Mouse (Mus musculus): ENCODE measurements around the gene Abca13. TPM values are rescaled to one million over a fixed set of nuclear protein-coding genes. Genes with fewer than 3 reads are reported as not detected.
A peak's percentile ranks its signal among the peaks of the same experiment; 100 is the strongest.

Gene Abca13
- polyA plus RNA-seq, 2 experiments: 0.10 to 0.11 TPM

DNA sequence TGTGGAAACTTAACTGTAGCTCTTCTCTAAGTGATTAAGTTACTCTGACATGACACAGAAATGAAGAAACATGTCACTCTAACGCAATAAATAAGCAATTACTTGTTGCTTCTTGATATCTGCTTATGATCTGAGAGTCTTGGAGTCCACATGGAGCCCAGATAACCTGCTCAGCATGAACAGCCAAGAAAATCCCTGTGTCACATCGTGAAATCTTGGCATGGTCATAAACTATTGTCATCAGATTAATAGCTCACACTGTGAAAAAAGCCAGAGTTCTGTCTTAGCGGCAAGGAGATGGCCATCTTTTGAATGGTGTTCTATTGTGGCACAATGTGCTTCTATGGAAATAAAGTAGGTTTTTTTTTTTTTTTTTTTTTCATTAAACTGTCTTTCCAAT lies 336.8 kb downstream of the Abca13 start:
- Histone ChIP-seq H3K4me2 (ENCODE audit: low read depth) (no peak overlapping the region), H3K36me3 (replicated peaks; ENCODE audit: control insufficient read depth, insufficient read depth, low read depth) (no peaks in the 10 kb centered on the region), H3K9ac (replicated peaks) (no peak overlapping the region), H3K4me1 (replicated peaks; ENCODE audit: control insufficient read depth in 2 of 2, insufficient read depth in 2 of 2, low read length in 1 of 2) (no peaks in the 10 kb centered on the region), H3K27ac (no peak overlapping the region), H3K4me3 (ENCODE audit: insufficient read depth in 1 of 2, low read depth in 2 of 2, low read length in 2 of 2) (no peak overlapping the region), H3K9me3 (ENCODE audit: control insufficient read depth, low read length) (no peaks in the 10 kb centered on the region), H3K27me3 (ENCODE audit: control insufficient read depth, insufficient read depth, low read length) (no peaks in the 10 kb centered on the region)
- DNase-seq (ENCODE audit: low read depth in 3 of 3, low spot score in 3 of 3) (no peak), ATAC-seq (ENCODE audit: insufficient read depth) (no peak)
- 53% methylated on average over 3 of the region's 3 CpGs for WGBS (ENCODE audit: insufficient replicate concordance)
- TF ChIP-seq EP300 (IDR thresholded peaks at IDR 0.05; ENCODE audit: low read depth): no peak
- TF ChIP-seq CTCF (IDR thresholded peaks at IDR 0.05; ENCODE audit: low read depth): no peak

DNA sequence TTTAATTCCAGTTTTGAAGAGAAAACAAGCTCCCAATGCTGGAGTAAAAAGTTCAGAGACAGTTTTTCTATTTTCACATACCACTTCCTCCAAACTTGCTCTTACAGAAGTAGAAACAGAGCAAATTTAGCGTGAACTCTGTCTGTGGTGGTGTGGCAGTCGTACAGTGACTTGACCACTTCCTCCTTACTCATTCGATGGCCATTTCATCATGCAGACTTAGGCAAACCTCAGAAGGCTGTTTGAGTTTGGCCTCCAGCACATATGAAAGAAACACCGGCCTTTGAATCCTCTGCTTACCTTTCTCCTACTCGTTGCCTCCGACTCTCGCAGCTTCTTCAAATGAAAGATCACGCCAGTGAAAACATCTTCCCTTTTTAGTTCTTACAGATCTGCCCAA lies 340.0 kb downstream of the Abca13 start:
- no peaks in the 10 kb centered on the region for H3K4me1 ChIP-seq (replicated peaks; ENCODE audit: control insufficient read depth in 2 of 2, insufficient read depth in 2 of 2, low read length in 1 of 2)
- no peak overlapping the region for H3K9ac ChIP-seq (replicated peaks)
- 16% methylated on average over 8 of the region's 8 CpGs for WGBS (ENCODE audit: insufficient replicate concordance)
- H3K27ac ChIP-seq: no peak overlapping the region
- H3K9me3 ChIP-seq (ENCODE audit: control insufficient read depth, low read length): no peaks in the 10 kb centered on the region
- H3K4me2 ChIP-seq (ENCODE audit: low read depth): no peak overlapping the region
- no peak overlapping the region for H3K4me3 ChIP-seq (ENCODE audit: insufficient read depth in 1 of 2, low read depth in 2 of 2, low read length in 2 of 2)
- ATAC-seq (ENCODE audit: insufficient read depth) (no peak), DNase-seq (ENCODE audit: low read depth in 3 of 3, low spot score in 3 of 3) (peak in 1 of 3 experiments; percentile 5)
- H3K27me3 ChIP-seq (ENCODE audit: control insufficient read depth, insufficient read depth, low read length): no peaks in the 10 kb centered on the region
- no peaks in the 10 kb centered on the region for H3K36me3 ChIP-seq (replicated peaks; ENCODE audit: control insufficient read depth, insufficient read depth, low read depth)
- TF ChIP-seq EP300 (IDR thresholded peaks at IDR 0.05; ENCODE audit: low read depth) (no peak), CTCF (IDR thresholded peaks at IDR 0.05; ENCODE audit: low read depth) (no peak)

GRCm38 (mm10) chr11:9533189-9533588 lies 341.4 kb downstream of the Abca13 start:
- Histone ChIP-seq H3K9me3 (ENCODE audit: control insufficient read depth, low read length) (no peaks in the 10 kb centered on the region), H3K9ac (replicated peaks) (no peak overlapping the region), H3K27me3 (ENCODE audit: control insufficient read depth, insufficient read depth, low read length) (no peaks in the 10 kb centered on the region), H3K4me2 (ENCODE audit: low read depth) (no peak overlapping the region), H3K4me3 (ENCODE audit: insufficient read depth in 1 of 2, low read depth in 2 of 2, low read length in 2 of 2) (no peak overlapping the region), H3K36me3 (replicated peaks; ENCODE audit: control insufficient read depth, insufficient read depth, low read depth) (no peaks in the 10 kb centered on the region), H3K4me1 (replicated peaks; ENCODE audit: control insufficient read depth in 2 of 2, insufficient read depth in 2 of 2, low read length in 1 of 2) (no peaks in the 10 kb centered on the region), H3K27ac (no peak overlapping the region)
- 25% methylated on average over 1 of the region's 1 CpGs for WGBS (ENCODE audit: insufficient replicate concordance)
- DNase-seq (ENCODE audit: low read depth in 3 of 3, low spot score in 3 of 3) (no peak), ATAC-seq (ENCODE audit: insufficient read depth) (no peak)
- TF ChIP-seq CTCF (IDR thresholded peaks at IDR 0.05; ENCODE audit: low read depth) (no peak), EP300 (IDR thresholded peaks at IDR 0.05; ENCODE audit: low read depth) (no peak)

DNA sequence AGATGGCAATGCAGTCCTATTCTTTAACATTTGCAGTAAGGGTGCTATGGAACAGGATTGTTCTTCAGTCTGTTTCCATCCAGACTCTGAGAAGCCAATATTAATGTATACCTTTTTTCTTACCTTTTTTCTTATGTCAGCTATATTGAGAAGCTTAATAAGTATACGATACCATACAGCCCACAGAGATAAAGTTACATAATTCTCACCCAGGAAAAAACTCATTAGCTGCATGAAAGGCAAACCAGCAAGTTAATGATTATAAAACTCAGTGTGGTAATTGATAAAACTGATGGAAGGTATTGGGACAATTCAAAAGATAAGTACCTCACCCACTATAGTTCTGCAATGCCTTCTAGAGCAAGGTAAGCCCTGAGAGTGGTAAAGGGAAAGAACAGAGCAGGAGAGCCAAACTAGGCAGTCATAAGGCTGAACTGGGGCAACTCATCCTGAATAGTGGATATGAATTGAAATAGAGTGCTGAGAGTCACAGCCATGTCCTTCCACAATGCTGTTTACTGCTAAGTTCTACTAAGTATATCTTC lies 342.0 kb downstream of the Abca13 start:
- TF ChIP-seq EP300 (IDR thresholded peaks at IDR 0.05; ENCODE audit: low read depth): no peak
- no peak for TF ChIP-seq CTCF (IDR thresholded peaks at IDR 0.05; ENCODE audit: low read depth)
- no peak overlapping the region for H3K4me2 ChIP-seq (ENCODE audit: low read depth)
- H3K4me1 ChIP-seq (replicated peaks; ENCODE audit: control insufficient read depth in 2 of 2, insufficient read depth in 2 of 2, low read length in 1 of 2): no peaks in the 10 kb centered on the region
- ATAC-seq (ENCODE audit: insufficient read depth): no peak
- no peak overlapping the region for H3K4me3 ChIP-seq (ENCODE audit: insufficient read depth in 1 of 2, low read depth in 2 of 2, low read length in 2 of 2)
- no peaks in the 10 kb centered on the region for H3K9me3 ChIP-seq (ENCODE audit: control insufficient read depth, low read length)
- H3K27ac ChIP-seq: no peak overlapping the region
- H3K27me3 ChIP-seq (ENCODE audit: control insufficient read depth, insufficient read depth, low read length): no peaks in the 10 kb centered on the region
- DNase-seq (ENCODE audit: low read depth in 3 of 3, low spot score in 3 of 3): no peak
- no peak overlapping the region for H3K9ac ChIP-seq (replicated peaks)
- no peaks in the 10 kb centered on the region for H3K36me3 ChIP-seq (replicated peaks; ENCODE audit: control insufficient read depth, insufficient read depth, low read depth)
- 46% methylated on average over 1 of the region's 1 CpGs for WGBS (ENCODE audit: insufficient replicate concordance)

DNA sequence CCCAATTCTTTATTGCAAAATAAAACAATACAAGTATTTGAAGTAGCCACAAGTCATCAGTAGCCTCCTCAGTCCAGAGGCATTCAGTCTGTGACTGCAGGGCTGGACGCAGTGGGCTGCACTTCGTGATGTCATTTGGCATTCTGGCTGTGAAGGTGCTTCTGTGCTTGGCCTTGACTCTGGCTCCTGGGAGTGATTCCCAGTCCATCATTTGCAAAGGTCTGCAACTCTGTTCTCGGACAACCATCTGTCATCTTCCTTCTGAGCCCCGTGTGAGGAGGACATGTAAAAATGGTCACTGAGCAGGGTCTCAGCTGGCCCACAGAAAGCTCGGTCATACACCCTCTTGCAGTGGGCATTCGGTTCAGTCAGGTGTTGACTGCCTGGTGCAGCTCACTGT lies 345.1 kb downstream of the Abca13 start:
- Histone ChIP-seq H3K4me1 (replicated peaks; ENCODE audit: control insufficient read depth in 2 of 2, insufficient read depth in 2 of 2, low read length in 1 of 2) (no peaks in the 10 kb centered on the region), H3K27ac (no peak overlapping the region), H3K27me3 (ENCODE audit: control insufficient read depth, insufficient read depth, low read length) (no peaks in the 10 kb centered on the region), H3K4me3 (ENCODE audit: insufficient read depth in 1 of 2, low read depth in 2 of 2, low read length in 2 of 2) (no peak overlapping the region), H3K9ac (replicated peaks) (no peak overlapping the region), H3K36me3 (replicated peaks; ENCODE audit: control insufficient read depth, insufficient read depth, low read depth) (no peaks in the 10 kb centered on the region), H3K4me2 (ENCODE audit: low read depth) (no peak overlapping the region), H3K9me3 (ENCODE audit: control insufficient read depth, low read length) (no peaks in the 10 kb centered on the region)
- 57% methylated on average over 6 of the region's 6 CpGs for WGBS (ENCODE audit: insufficient replicate concordance)
- no peak for ATAC-seq (ENCODE audit: insufficient read depth)
- TF ChIP-seq CTCF (IDR thresholded peaks at IDR 0.05; ENCODE audit: low read depth) (no peak), EP300 (IDR thresholded peaks at IDR 0.05; ENCODE audit: low read depth) (no peak)
- DNase-seq (ENCODE audit: low read depth in 3 of 3, low spot score in 3 of 3): no peak

Measured in liver, embryonic 14.5 days (tissue).